Mouse (Mus musculus) frontal cortex, adult (tissue): ENCODE data around the gene Hic1.
"Not testable (repeated sequence)": the region's sequence is repeated elsewhere in the genome, so short reads cannot be mapped to it uniquely, and the experiment has no call there.

Experiments used
- ATAC-seq: cut with Nextera tagmentation; 2 replicates; pipeline ENCODE4 v1.9.2; 2017; ENCODE audit warnings: mild to moderate bottlenecking, moderate library complexity, mixed read lengths; ENCODE audit not compliant: low TSS enrichment

The Hic1 gene

GRCm38 (mm10) chr11:75192336-75193214 lies 23.3 kb upstream of the Hic1 start:
- no peak for ATAC-seq

GRCm38 (mm10) chr11:75191841-75192240 lies 22.5 kb upstream of the Hic1 start:
- ATAC-seq = no peak

GRCm38 (mm10) chr11:75190905-75191441 lies 21.7 kb upstream of the Hic1 start, which contains the start of gene Dph1:
Gene Dph1 (minus strand): TSS chr11:75191241.
- no peak for ATAC-seq

- peak; percentile 45 for ATAC-seq
Measured at GRCm38 (mm10) chr11:75190371-75190724, 21.0 kb upstream of the Hic1 start.

- ATAC-seq = 0 out of 2 replicates have a peak, but pooled peaks have one; percentile 0
Measured at GRCm38 (mm10) chr11:75189713-75190370, 20.5 kb upstream of the Hic1 start.

- ATAC-seq = peak; percentile 20
Measured at GRCm38 (mm10) chr11:75184986-75185385, 15.7 kb upstream of the Hic1 start.

- peak; percentile 48; the same call in 1 of the 2 replicates for ATAC-seq
Measured at GRCm38 (mm10) chr11:75184573-75184972, 15.3 kb upstream of the Hic1 start.

GRCm38 (mm10) chr11:75183917-75184570 lies 14.7 kb upstream of the Hic1 start:
- ATAC-seq = peak; percentile 74

- ATAC-seq = peak; percentile 77
Measured at GRCm38 (mm10) chr11:75178672-75179208, 9.4 kb upstream of the Hic1 start, which contains the start of gene Ovca2. Gene Ovca2 (minus strand): TSS chr11:75178835.

GRCm38 (mm10) chr11:75178011-75178410 lies 8.7 kb upstream of the Hic1 start:
- ATAC-seq = no peak

- ATAC-seq = not testable (repeated sequence)
Measured at GRCm38 (mm10) chr11:75174574-75174973, 5.3 kb upstream of the Hic1 start.

GRCm38 (mm10) chr11:75173799-75174165 lies 4.5 kb upstream of the Hic1 start:
- ATAC-seq = peak; percentile 18

GRCm38 (mm10) chr11:75173095-75173798 lies 3.9 kb upstream of the Hic1 start:
- ATAC-seq = peak; percentile 7

GRCm38 (mm10) chr11:75172151-75173094 lies 3.1 kb upstream of the Hic1 start:
- ATAC-seq = no peak

GRCm38 (mm10) chr11:75171186-75171865 lies 2.0 kb upstream of the Hic1 start:
- no peak for ATAC-seq

- ATAC-seq = peak; percentile 32
Measured at GRCm38 (mm10) chr11:75170136-75170751, 925 bp upstream of the Hic1 start.

GRCm38 (mm10) chr11:75168590-75169361 lies 543 bp downstream of the Hic1 start:
- ATAC-seq = no peak
